Mouse (Mus musculus) embryonic facial prominence, embryonic 13.5 days (tissue): ENCODE measurements around the gene Calcrl. TPM values are rescaled to one million over a fixed set of nuclear protein-coding genes. Genes with fewer than 3 reads are reported as not detected.

Experiments
- ATAC-seq: fragments of 200-750 bp; cut with Nextera tagmentation; 2 replicates; pipeline ENCODE4 v1.8.0; 2017; ENCODE audit warnings: low read depth; ENCODE audit not compliant: insufficient number of reproducible peaks, insufficient read depth, low FRiP score, low TSS enrichment
- H3K27ac ChIP-seq: fragments of 300-500 bp; sonication (generic); 2 replicates; pipeline ENCODE4 v1.5.1; 2015; ENCODE audit warnings: moderate library complexity, mild to moderate bottlenecking, inconsistent platforms
- H3K27me3 ChIP-seq: fragments of 300-500 bp; sonication (generic); 2 replicates; pipeline ENCODE4 v1.6.1; 2015; ENCODE audit warnings: mild to moderate bottlenecking, inconsistent platforms
- H3K36me3 ChIP-seq: fragments of 300-500 bp; sonication (generic); 2 replicates; pipeline ENCODE4 v1.6.1; 2015; ENCODE audit warnings: mild to moderate bottlenecking, inconsistent platforms
- H3K4me1 ChIP-seq: fragments of 300-500 bp; sonication (generic); 2 replicates; pipeline ENCODE4 v1.6.1; 2015; ENCODE audit warnings: inconsistent platforms
- H3K4me2 ChIP-seq: fragments of 300-500 bp; sonication (generic); 2 replicates; pipeline ENCODE4 v1.6.1; 2015; ENCODE audit warnings: moderate library complexity, mild to moderate bottlenecking, inconsistent platforms
- H3K4me3 ChIP-seq: fragments of 300-500 bp; sonication (generic); 2 replicates; pipeline ENCODE4 v1.5.1; 2015; ENCODE audit warnings: mild to moderate bottlenecking, inconsistent platforms
- H3K9ac ChIP-seq: fragments of 300-500 bp; sonication (generic); 2 replicates; pipeline ENCODE4 v1.6.1; 2015; ENCODE audit warnings: mild to moderate bottlenecking, inconsistent platforms
- H3K9me3 ChIP-seq: fragments of 300-500 bp; sonication (generic); 2 replicates; pipeline ENCODE4 v1.6.1; 2016; ENCODE audit warnings: inconsistent platforms
- WGBS: fragments of 180-500 bp; shearing (Covaris S2); methylation state at CpG from one replicate; pipeline ENCODE4 v1.1.7; 2015; ENCODE audit warnings: mixed read lengths; 5-methylcytosine and 5-hydroxymethylcytosine counted together
- polyA plus RNA-seq: library from polyadenylated mRNA; unstranded; fragments of >200 nt; fragmentation: Nextera tagmentation; extraction: Ambion mirVana; gene quantifications from 2 replicates; pipeline ENCODE4 v1.2.1, GENCODE M21; 2015

Gene Calcrl
- polyA plus RNA-seq, 1 experiment from 2014 or later, result 14.7 TPM

- WGBS, result 86% methylated on average over 1 of the region's 1 CpGs
- Histone ChIP-seq H3K9me3 (no peaks in the 10 kb centered on the region), H3K27ac (no peak overlapping the region), H3K9ac (no peak overlapping the region), H3K4me2 (no peak overlapping the region), H3K4me3 (no peak overlapping the region), H3K4me1 (no peaks in the 10 kb centered on the region), H3K36me3 (no peaks in the 10 kb centered on the region), H3K27me3 (no peaks in the 10 kb centered on the region)
- no peak for ATAC-seq
Measured at GRCm38 (mm10) chr2:84445499-84445898, 20.3 kb upstream of the Calcrl start.

DNA sequence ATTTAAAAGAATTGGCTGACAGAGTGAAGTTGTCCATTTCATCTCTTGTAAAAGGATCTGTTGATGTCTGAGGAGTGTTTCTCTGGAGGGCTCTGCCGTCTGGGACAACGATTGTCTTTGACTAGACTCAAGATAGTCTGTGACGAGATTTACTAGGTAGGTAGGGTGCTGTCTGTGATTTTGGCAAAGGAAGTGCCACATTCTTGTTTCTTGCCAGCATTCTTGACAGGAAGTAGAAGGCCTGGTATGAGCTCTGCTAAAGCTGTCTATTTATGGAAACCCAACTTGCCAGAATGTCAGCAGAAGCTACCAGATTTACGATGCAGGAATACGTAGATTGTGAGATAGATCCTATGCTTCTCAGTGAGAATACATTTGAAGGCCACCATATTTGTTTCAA lies 16.7 kb upstream of the Calcrl start:
- no peak overlapping the region for H3K27ac ChIP-seq
- 83% methylated on average over 5 of the region's 5 CpGs for WGBS
- no peaks in the 10 kb centered on the region for H3K4me1 ChIP-seq
- H3K4me2 ChIP-seq, result no peak overlapping the region
- no peaks in the 10 kb centered on the region for H3K9me3 ChIP-seq
- H3K4me3 ChIP-seq, result no peak overlapping the region
- H3K9ac ChIP-seq, result no peak overlapping the region
- no peaks in the 10 kb centered on the region for H3K36me3 ChIP-seq
- ATAC-seq, result no peak
- no peaks in the 10 kb centered on the region for H3K27me3 ChIP-seq

GRCm38 (mm10) chr2:84429724-84430123 lies 4.5 kb upstream of the Calcrl start:
- H3K9me3 ChIP-seq, result no peaks in the 10 kb centered on the region
- no peak overlapping the region for H3K4me2 ChIP-seq
- no peak overlapping the region for H3K4me3 ChIP-seq
- no peaks in the 10 kb centered on the region for H3K36me3 ChIP-seq
- peaks cover 7% of the 10 kb centered on the region; the same call in 1 of the 2 replicates for H3K27me3 ChIP-seq
- no peak overlapping the region for H3K27ac ChIP-seq
- H3K9ac ChIP-seq, result no peak overlapping the region
- 50% methylated on average over 11 of the region's 11 CpGs for WGBS
- peaks cover 6% of the 10 kb centered on the region; the same call in 1 of the 2 replicates for H3K4me1 ChIP-seq
- no peak for ATAC-seq

GRCm38 (mm10) chr2:84428836-84429235 lies 3.6 kb upstream of the Calcrl start:
- ATAC-seq, result no peak
- Histone ChIP-seq H3K27me3 (peaks cover 7% of the 10 kb centered on the region; the same call in 1 of the 2 replicates), H3K9me3 (no peaks in the 10 kb centered on the region), H3K9ac (no peak overlapping the region), H3K27ac (no peak overlapping the region), H3K4me2 (no peak overlapping the region), H3K36me3 (no peaks in the 10 kb centered on the region), H3K4me3 (no peak overlapping the region), H3K4me1 (peaks cover 6% of the 10 kb centered on the region; the same call in 1 of the 2 replicates)
- WGBS, result 29% methylated on average over 3 of the region's 3 CpGs

DNA sequence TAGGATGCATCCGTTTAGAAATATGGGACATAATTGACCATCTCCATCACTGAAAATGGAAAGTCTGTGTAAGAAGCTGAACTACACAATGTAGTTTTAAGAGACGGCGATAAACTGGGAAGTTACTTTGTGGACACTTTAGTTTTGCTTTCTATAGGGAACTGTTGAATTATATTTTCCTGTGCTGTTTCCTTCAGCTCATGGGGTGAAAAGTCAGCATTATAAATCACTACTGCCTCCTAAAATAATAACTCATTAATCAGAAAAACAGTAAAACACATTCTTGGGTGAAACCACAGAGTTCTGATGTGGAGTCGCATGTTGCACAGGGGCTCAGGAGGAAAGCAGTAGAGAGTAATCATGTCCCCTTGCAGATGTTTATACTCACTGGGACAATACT lies 1.3 kb upstream of the Calcrl start:
- Histone ChIP-seq H3K9me3 (no peaks in the 10 kb centered on the region), H3K4me3 (no peak overlapping the region), H3K36me3 (no peaks in the 10 kb centered on the region), H3K9ac (no peak overlapping the region), H3K4me1 (peaks cover 6% of the 10 kb centered on the region; the same call in 1 of the 2 replicates), H3K27ac (no peak overlapping the region), H3K4me2 (no peak overlapping the region), H3K27me3 (peaks cover 7% of the 10 kb centered on the region; the same call in 1 of the 2 replicates)
- WGBS, result 86% methylated on average over 4 of the region's 4 CpGs
- no peak for ATAC-seq

DNA sequence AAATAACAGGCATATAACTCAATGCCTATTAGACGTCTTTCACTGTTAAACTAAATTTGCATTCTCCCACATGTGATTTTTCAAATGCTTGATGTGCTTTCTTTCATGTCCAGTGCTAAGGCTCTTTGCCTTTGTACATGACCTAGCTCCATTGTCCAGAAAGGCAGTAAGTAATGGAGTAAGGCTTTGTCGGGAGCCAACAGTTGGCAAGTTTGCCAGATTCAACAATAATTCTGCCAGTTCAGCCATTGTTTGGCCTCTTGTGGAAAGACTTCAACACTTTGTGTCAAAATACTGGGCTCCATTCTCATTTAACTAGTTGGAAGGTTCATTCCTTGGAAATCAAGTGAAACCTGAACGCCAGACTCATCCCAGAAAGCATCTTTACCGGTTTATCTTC lies 8.7 kb downstream of the Calcrl start:
- H3K27me3 ChIP-seq, result no peaks in the 10 kb centered on the region
- no peak overlapping the region for H3K4me2 ChIP-seq
- H3K9me3 ChIP-seq, result 0 out of 2 replicates have a peak, but pooled peaks cover 2% of the 10 kb centered on the region
- no peaks in the 10 kb centered on the region for H3K4me1 ChIP-seq
- no peak overlapping the region for H3K9ac ChIP-seq
- H3K36me3 ChIP-seq, result no peaks in the 10 kb centered on the region
- no peak for ATAC-seq
- no peak overlapping the region for H3K4me3 ChIP-seq
- 86% methylated on average over 4 of the region's 4 CpGs for WGBS
- H3K27ac ChIP-seq, result no peak overlapping the region

DNA sequence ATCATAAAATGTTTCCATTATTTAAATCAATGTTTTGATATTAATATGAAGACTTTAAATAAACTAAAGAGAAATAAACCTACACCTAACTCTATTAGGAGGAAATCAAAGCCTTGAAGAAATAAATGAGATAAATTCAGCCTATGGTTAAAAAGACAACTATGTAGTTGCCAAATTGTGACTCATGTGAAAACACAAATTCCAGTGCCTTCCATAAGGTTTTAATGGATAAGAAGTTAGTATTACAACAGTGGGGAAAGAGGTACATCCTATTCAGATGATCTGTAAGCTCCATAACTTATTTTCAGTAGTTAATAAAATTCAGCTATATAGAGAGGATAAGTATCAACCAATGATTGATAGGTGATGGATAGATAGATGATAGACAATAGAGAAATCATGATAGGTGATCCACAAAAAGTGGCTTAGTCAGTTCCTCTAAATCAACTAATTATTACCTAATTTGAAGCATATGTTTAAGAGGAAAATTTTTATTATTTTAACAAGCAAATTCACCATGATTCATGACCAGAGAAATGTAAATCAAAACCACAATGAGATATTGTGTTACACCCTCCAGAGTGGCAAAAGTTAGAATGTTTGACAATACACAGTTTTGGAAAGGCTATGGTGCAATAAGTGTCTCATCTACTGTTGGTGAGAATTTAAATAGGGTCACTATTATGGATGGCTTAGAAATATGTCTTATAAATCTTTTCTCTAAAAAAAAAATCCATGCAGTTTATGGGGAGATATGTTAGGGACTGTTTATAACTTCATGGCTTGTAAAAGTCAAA lies 15.2 kb downstream of the Calcrl start:
- Histone ChIP-seq H3K4me3 (no peak overlapping the region), H3K9me3 (0 out of 2 replicates have a peak, but pooled peaks cover 2% of the 10 kb centered on the region), H3K36me3 (no peaks in the 10 kb centered on the region), H3K4me2 (no peak overlapping the region), H3K27me3 (no peaks in the 10 kb centered on the region), H3K4me1 (no peaks in the 10 kb centered on the region), H3K9ac (no peak overlapping the region), H3K27ac (no peak overlapping the region)
- no peak for ATAC-seq

DNA sequence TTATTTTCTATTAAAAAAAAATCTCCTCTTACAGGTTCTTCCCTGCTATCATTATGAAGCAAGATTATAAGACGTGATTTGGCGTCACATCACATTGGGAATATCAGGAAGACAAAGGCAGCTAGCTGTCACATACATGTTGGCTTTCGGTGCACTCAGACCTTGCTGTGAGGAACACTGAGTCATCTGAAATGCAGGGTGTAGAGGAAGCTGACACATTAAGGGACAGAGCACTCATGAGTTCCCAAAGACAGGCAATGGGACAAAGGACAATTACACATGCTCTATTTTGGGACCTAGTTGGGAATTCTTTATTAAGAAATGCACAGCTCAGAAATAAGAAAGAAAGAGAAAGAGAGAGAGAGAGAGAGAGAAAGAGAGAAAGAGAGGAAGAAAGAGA lies 20.4 kb downstream of the Calcrl start:
- H3K4me2 ChIP-seq, result no peak overlapping the region

GRCm38 (mm10) chr2:84402713-84403112 lies 22.5 kb downstream of the Calcrl start:
- H3K4me3 ChIP-seq, result no peak overlapping the region
- no peak overlapping the region for H3K4me2 ChIP-seq
- no peaks in the 10 kb centered on the region for H3K27me3 ChIP-seq
- H3K9ac ChIP-seq, result no peak overlapping the region
- WGBS, result 58% methylated on average over 3 of the region's 3 CpGs
- no peaks in the 10 kb centered on the region for H3K4me1 ChIP-seq
- no peaks in the 10 kb centered on the region for H3K36me3 ChIP-seq
- H3K27ac ChIP-seq, result no peak overlapping the region
- no peaks in the 10 kb centered on the region for H3K9me3 ChIP-seq
- ATAC-seq, result no peak

More for the DNA sequence above, 20.4 kb downstream of the Calcrl start:
- H3K36me3 ChIP-seq, result no peaks in the 10 kb centered on the region
- no peak overlapping the region for H3K9ac ChIP-seq
- no peak for ATAC-seq
- no peak overlapping the region for H3K4me3 ChIP-seq
- H3K4me1 ChIP-seq, result no peaks in the 10 kb centered on the region
- H3K9me3 ChIP-seq, result no peaks in the 10 kb centered on the region
- WGBS, result 88% methylated on average over 3 of the region's 3 CpGs
- H3K27me3 ChIP-seq, result no peaks in the 10 kb centered on the region
- H3K27ac ChIP-seq, result no peak overlapping the region

- Histone ChIP-seq H3K27me3 (no peaks in the 10 kb centered on the region), H3K9me3 (no peaks in the 10 kb centered on the region), H3K4me2 (no peak overlapping the region), H3K4me3 (no peak overlapping the region), H3K36me3 (no peaks in the 10 kb centered on the region), H3K4me1 (no peaks in the 10 kb centered on the region), H3K9ac (no peak overlapping the region), H3K27ac (no peak overlapping the region)
- no peak for ATAC-seq
- 85% methylated on average over 4 of the region's 4 CpGs for WGBS
Measured at GRCm38 (mm10) chr2:84396557-84396956, 28.7 kb downstream of the Calcrl start.

GRCm38 (mm10) chr2:84393236-84393635 lies 32.0 kb downstream of the Calcrl start:
- H3K27ac ChIP-seq, result no peak overlapping the region
- H3K27me3 ChIP-seq, result no peaks in the 10 kb centered on the region
- no peaks in the 10 kb centered on the region for H3K4me1 ChIP-seq
- no peak for ATAC-seq
- WGBS, result 90% methylated on average over 4 of the region's 4 CpGs
- H3K36me3 ChIP-seq, result no peaks in the 10 kb centered on the region
- H3K4me2 ChIP-seq, result no peak overlapping the region
- H3K4me3 ChIP-seq, result no peak overlapping the region
- H3K9me3 ChIP-seq, result no peaks in the 10 kb centered on the region
- no peak overlapping the region for H3K9ac ChIP-seq

DNA sequence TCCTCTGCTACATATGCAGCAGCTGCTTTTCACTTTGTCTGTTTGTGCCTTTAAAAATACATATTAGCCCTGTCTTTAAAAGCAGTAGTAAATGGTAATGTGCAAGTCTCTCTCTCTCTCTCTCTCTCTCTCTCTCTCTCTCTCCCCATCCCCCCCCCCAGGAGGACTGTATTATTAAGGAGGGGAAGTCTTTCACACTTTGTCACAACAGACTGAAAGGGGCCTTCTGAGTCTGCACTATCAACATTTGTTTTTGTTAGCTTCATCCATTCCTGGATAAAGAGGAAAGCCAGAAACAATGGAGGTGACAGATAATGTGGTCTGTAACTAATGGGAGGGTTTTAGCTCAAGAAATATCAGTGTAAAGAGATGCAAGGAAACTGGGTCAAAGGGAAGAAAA lies 36.1 kb downstream of the Calcrl start:
- Histone ChIP-seq H3K4me2 (no peak overlapping the region), H3K36me3 (no peaks in the 10 kb centered on the region), H3K9ac (no peak overlapping the region), H3K27ac (no peak overlapping the region), H3K27me3 (no peaks in the 10 kb centered on the region), H3K4me1 (peaks cover 11% of the 10 kb centered on the region; the same call in 1 of the 2 replicates), H3K9me3 (no peaks in the 10 kb centered on the region), H3K4me3 (no peak overlapping the region)
- no peak for ATAC-seq
